Mouse (Mus musculus) forebrain, embryonic 13.5 days (tissue): ENCODE data around the gene C330021F23Rik. TPM values are rescaled to one million over a fixed set of nuclear protein-coding genes. Genes with fewer than 3 reads are reported as not detected.
A peak's percentile ranks its signal among the peaks of the same experiment; 100 is the strongest.
"Not testable (repeated sequence)": the region's sequence is repeated elsewhere in the genome, so short reads cannot be mapped to it uniquely, and the experiment has no call there.

Source experiments
- ATAC-seq: fragments of 200-750 bp; cut with Nextera tagmentation; 2 replicates; pipeline ENCODE4 v1.8.0; 2017
- H3K27ac ChIP-seq: fragments of 300-500 bp; sonication (generic); 2 replicates; pipeline ENCODE4 v1.5.1; 2015; ENCODE audit warnings: inconsistent platforms, mild to moderate bottlenecking, moderate library complexity
- H3K27me3 ChIP-seq: fragments of 300-500 bp; sonication (generic); 2 replicates; pipeline ENCODE4 v1.6.1; 2015; ENCODE audit warnings: mild to moderate bottlenecking, inconsistent platforms
- H3K36me3 ChIP-seq: fragments of 300-500 bp; sonication (generic); 2 replicates; pipeline ENCODE4 v1.6.1; 2015; ENCODE audit warnings: mild to moderate bottlenecking, inconsistent platforms; ENCODE audit not compliant: poor library complexity, severe bottlenecking
- H3K4me1 ChIP-seq: fragments of 300-500 bp; sonication (generic); 2 replicates; pipeline ENCODE4 v1.6.1; 2015; ENCODE audit warnings: inconsistent platforms
- H3K4me2 ChIP-seq: fragments of 300-500 bp; sonication (generic); 2 replicates; pipeline ENCODE4 v1.6.1; 2015; ENCODE audit warnings: inconsistent platforms, mild to moderate bottlenecking, moderate library complexity
- H3K4me3 ChIP-seq: fragments of 300-500 bp; sonication (generic); 2 replicates; pipeline ENCODE4 v1.5.1; 2015; ENCODE audit warnings: mild to moderate bottlenecking, inconsistent platforms
- H3K9ac ChIP-seq: fragments of 300-500 bp; sonication (generic); 2 replicates; pipeline ENCODE4 v1.6.1; 2015; ENCODE audit warnings: mild to moderate bottlenecking, inconsistent platforms
- H3K9me3 ChIP-seq: fragments of 300-500 bp; sonication (generic); replicated peaks from 2 replicates; pipeline ENCODE4 v1.6.1; 2016; ENCODE audit warnings: inconsistent platforms
- WGBS: fragments of 180-500 bp; shearing (Covaris S2); methylation state at CpG from one replicate; pipeline ENCODE4 v1.1.7; 2015; 5-methylcytosine and 5-hydroxymethylcytosine counted together
- polyA plus RNA-seq: library from polyadenylated mRNA; unstranded; fragments of >200 nt; fragmentation: Nextera tagmentation; extraction: Ambion mirVana; gene quantifications from 2 replicates; pipeline ENCODE4 v1.2.1, GENCODE M21; 2015

C330021F23Rik gene
- polyA plus RNA-seq, 1 experiment from 2014 or later, result 1.6 TPM

DNA sequence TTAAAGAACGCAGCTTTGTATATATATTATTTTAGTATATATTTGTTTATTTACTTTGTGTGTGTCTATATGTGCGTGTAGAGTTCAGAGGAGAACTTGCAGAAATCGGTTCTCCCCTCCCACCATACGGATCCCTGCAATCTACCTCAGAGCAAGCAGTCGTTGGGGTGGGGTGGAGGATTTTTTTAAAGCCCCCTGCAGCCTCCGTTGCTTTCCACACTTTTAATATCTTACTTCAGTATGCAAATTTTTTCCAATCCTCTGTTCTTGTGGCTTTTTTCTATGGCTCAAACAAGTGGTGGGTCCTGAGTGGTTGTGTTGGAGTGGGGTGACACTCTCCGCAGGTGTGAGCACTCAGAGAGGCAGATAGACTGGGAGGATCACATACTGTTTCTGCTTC lies 588 bp downstream of the C330021F23Rik start:
- no peak overlapping the region for H3K27ac ChIP-seq
- no peak for ATAC-seq
- peak overlapping the region; percentile 51 for H3K4me2 ChIP-seq
- no peaks in the 10 kb centered on the region for H3K9me3 ChIP-seq
- peak overlapping the region; percentile 31; the same call in 1 of the 2 replicates for H3K9ac ChIP-seq
- no peaks in the 10 kb centered on the region for H3K36me3 ChIP-seq
- H3K4me1 ChIP-seq, result peaks cover 15% of the 10 kb centered on the region
- no peaks in the 10 kb centered on the region for H3K27me3 ChIP-seq
- H3K4me3 ChIP-seq, result peak overlapping the region; percentile 14
- 6% methylated on average over 7 of the region's 7 CpGs for WGBS

DNA sequence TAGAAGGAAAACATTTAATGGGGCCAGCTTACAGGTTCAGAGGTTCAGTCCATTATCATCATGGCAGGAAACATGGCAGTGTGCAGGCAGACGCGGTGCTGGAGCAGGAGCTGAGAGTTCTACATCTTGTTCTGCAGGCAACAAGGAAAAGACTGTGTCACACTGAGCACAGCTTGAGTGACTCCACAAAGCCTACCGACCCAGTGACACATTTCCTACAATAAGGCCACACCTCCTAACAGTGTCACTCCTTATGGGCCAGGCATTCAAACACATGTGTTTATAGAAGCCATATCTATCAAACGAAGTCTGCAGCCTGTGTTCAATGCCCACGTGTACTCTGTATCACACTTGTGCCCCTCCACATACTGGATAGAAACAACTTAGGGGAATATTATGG lies 2.0 kb downstream of the C330021F23Rik start:
- no peaks in the 10 kb centered on the region for H3K9me3 ChIP-seq
- WGBS, result 95% methylated on average over 5 of the region's 5 CpGs
- peaks cover 15% of the 10 kb centered on the region for H3K4me1 ChIP-seq
- no peaks in the 10 kb centered on the region for H3K27me3 ChIP-seq
- H3K36me3 ChIP-seq, result no peaks in the 10 kb centered on the region
- H3K9ac ChIP-seq, result no peak overlapping the region
- no peak overlapping the region for H3K27ac ChIP-seq
- no peak overlapping the region for H3K4me3 ChIP-seq
- no peak overlapping the region for H3K4me2 ChIP-seq
- no peak for ATAC-seq

DNA sequence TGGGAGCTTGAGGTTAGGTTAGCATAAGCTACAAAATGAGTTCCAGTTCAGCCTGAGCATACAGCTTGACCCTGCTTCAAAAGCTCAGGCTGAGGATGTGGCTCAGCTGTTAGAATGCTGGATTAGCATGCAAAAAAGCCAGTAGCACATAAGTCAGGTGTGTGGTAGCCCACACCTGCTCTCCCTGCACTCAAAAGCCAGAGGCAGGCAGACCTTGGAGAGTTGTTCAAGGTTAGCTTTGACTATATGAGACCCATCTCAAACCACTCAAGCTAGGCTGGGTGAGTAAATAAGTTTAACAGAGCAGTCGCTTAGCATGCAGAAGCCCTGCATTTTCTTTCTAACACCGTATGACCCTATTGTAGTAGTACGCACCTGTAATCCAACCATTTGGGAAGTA lies 6.8 kb downstream of the C330021F23Rik start:
- Histone ChIP-seq H3K27ac (no peak overlapping the region), H3K4me2 (no peak overlapping the region), H3K9me3 (no peaks in the 10 kb centered on the region), H3K4me3 (no peak overlapping the region), H3K36me3 (no peaks in the 10 kb centered on the region), H3K4me1 (no peaks in the 10 kb centered on the region), H3K27me3 (no peaks in the 10 kb centered on the region), H3K9ac (no peak overlapping the region)
- 92% methylated on average over 3 of the region's 3 CpGs for WGBS
- ATAC-seq, result no peak

DNA sequence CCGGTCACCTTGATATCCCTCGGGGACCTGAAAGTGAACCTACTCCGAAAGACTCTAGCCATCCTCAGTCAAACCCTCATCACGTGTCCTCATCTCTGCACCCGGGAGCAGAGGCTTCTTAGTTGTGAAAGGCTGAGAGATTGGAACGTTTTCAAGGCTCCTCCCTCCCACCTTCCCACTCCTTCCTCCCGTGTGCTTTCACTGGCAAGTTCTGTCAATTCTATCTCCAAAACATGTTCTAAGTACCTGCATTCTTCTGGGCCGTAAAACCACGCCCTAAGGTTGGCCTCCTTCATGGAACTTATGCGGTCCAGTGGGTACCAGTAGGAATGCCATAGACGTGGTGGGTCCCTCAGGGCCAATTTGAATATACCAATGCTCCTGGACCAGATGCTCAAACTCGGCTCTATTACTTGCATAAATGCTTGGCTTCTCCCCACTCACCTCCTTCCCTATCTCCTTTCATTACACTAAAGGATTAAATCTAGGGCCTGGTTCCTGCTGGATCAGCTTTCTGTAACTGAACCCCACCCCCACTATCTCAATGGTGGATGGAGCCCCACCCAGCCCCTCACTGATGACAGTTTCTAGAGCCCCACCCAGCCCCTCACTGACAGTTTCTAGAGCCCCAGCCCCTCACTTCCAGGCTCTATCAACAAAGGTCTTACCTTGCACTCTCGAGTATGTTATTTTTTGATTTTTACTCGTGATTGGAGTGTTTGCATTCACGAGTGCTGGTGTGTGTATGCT lies 8.6 kb downstream of the C330021F23Rik start:
- 81% methylated on average over 15 of the region's 15 CpGs for WGBS
- no peak for ATAC-seq
- no peak overlapping the region for H3K9ac ChIP-seq

DNA sequence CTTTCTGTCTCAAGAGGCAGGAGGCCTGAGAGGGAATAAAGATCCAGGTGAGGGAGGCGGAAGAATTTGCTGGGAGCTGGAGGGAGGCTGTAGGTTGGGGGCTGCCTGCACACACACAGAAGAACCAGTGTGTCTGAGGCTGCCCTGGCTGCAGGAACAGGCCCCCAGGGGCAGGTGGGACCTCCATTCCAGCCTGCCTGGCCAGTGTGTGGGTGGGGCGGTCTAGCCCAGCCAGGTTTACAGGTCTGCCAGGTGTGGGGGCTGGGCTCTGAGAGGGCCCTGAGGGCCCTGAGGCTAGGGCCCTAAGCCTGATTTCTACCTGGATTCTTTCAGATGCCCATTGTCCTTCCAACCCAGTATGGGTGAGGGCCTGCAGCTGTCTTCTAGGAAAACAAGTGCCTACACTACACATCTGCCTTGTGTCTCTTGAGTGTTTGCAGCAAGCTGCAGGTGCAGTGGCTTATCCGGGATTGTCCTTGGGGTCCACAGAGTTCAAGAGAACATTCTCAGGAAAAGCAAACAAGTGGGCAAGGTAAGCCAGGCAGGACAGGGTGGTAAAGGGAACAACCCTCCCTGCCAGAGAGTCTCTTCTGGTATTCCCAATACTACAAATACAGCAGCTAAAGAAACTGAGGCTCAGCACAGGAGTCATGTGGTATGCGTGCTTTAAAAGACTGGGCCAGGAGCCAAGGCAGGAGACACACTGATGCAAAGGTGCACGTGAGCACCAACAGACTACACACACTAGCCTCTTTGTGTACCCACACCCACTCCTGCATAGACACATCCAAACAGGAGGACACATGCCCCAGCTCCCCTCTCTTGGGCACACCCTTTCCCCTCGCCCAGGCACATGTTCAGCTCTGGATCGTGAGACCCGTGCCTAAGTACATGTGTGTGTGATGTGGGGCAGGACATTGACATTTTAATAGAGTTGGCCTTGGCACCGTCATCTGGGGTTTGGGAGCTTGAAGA lies 11.9 kb downstream of the C330021F23Rik start:
- no peaks in the 10 kb centered on the region for H3K36me3 ChIP-seq
- ATAC-seq, result no peak
- no peak overlapping the region for H3K4me3 ChIP-seq
- no peak overlapping the region for H3K4me2 ChIP-seq
- H3K27ac ChIP-seq, result no peak overlapping the region
- no peak overlapping the region for H3K9ac ChIP-seq
- H3K9me3 ChIP-seq, result no peaks in the 10 kb centered on the region
- H3K4me1 ChIP-seq, result no peaks in the 10 kb centered on the region
- WGBS, result 80% methylated on average over 9 of the region's 9 CpGs
- no peaks in the 10 kb centered on the region for H3K27me3 ChIP-seq

More for the DNA sequence above, 8.6 kb downstream of the C330021F23Rik start:
- H3K4me1 ChIP-seq, result no peaks in the 10 kb centered on the region
- H3K36me3 ChIP-seq, result no peaks in the 10 kb centered on the region
- H3K27ac ChIP-seq, result no peak overlapping the region
- H3K4me3 ChIP-seq, result no peak overlapping the region
- H3K9me3 ChIP-seq, result no peaks in the 10 kb centered on the region
- H3K4me2 ChIP-seq, result no peak overlapping the region
- no peaks in the 10 kb centered on the region for H3K27me3 ChIP-seq

DNA sequence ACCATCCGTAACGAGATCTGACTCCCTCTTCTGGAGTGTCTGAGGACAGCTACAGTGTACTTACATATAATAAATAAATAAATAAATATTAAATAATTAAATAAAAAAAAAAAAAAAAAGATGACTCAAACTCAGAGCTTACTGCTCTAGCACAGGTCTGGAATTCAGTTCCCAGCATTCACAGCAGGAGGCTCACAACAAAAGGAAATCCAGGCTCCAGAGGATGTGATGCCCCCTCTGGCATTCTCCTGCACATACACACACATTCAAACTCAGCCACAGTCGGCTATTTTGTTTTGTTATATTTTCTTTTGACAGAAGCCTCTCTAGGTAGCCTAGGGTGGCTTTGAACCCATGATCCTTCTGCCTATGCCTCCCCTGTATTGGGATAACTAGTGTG lies 14.2 kb downstream of the C330021F23Rik start:
- H3K27ac ChIP-seq, H3K4me1 ChIP-seq, H3K4me3 ChIP-seq, H3K27me3 ChIP-seq, H3K9me3 ChIP-seq, H3K4me2 ChIP-seq, ATAC-seq, H3K36me3 ChIP-seq, H3K9ac ChIP-seq: not testable (repeated sequence)
- WGBS, result 91% methylated on average over 3 of the region's 3 CpGs

DNA sequence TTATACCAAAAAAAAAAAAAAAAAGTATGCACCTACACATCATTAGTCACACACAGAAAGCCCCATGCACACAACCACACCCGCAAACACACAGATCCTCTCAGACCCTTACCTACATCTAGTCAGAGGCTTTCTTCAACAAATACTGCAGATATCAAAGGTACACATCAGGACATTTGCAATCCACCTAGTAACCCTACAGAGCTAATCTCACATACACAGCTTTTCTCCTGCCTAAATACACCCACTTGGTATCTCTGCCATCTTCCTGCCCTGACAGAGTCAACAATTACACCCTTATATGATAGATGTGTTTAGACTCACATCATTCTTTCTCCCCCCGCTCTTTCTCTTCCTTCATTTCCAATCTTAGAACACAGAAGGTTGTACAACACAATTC lies 18.7 kb downstream of the C330021F23Rik start:
- Histone ChIP-seq H3K4me1 (no peaks in the 10 kb centered on the region; the same call in 1 of the 2 replicates), H3K27me3 (peaks cover 3% of the 10 kb centered on the region; the same call in 1 of the 2 replicates), H3K27ac (no peak overlapping the region), H3K4me2 (no peak overlapping the region), H3K9me3 (no peaks in the 10 kb centered on the region), H3K4me3 (no peak overlapping the region), H3K9ac (no peak overlapping the region), H3K36me3 (no peaks in the 10 kb centered on the region)
- ATAC-seq, result no peak
- 93% methylated on average over 2 of the region's 2 CpGs for WGBS

DNA sequence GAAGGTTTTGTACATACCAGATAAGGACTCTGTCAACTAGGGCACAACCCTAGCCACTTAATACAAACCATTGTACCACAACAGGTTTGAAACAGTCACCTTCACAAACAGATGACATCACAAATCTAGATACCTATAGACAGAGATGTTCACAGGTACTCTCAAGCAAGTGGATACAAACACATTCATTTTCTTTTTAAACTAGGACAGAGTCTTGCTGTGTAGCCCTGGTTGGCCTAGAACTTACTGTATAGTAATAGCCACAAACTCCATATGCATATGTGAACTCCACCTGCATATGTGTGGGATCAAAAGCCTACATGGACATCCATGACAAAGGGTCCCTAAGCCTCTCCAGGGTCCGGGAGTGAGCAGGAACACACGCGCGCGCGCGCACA lies 19.2 kb downstream of the C330021F23Rik start, which contains the start of gene Camsap3:
Gene Camsap3 (plus strand): TSS at position 301 of the 398 bp plus-strand sequence.
- Histone ChIP-seq H3K4me2 (peak within 1 kb of the TSS; percentile 87), H3K4me1 (no peaks in the 10 kb centered on the region; the same call in 1 of the 2 replicates), H3K36me3 (no peaks in the 10 kb centered on the region), H3K27ac (peak within 1 kb of the TSS; percentile 81), H3K4me3 (peak within 1 kb of the TSS; percentile 83), H3K9ac (peak within 1 kb of the TSS; percentile 88), H3K27me3 (peaks cover 3% of the 10 kb centered on the region; the same call in 1 of the 2 replicates), H3K9me3 (no peaks in the 10 kb centered on the region)
- no peak for ATAC-seq
- 4% methylated on average over 7 of the region's 7 CpGs for WGBS

DNA sequence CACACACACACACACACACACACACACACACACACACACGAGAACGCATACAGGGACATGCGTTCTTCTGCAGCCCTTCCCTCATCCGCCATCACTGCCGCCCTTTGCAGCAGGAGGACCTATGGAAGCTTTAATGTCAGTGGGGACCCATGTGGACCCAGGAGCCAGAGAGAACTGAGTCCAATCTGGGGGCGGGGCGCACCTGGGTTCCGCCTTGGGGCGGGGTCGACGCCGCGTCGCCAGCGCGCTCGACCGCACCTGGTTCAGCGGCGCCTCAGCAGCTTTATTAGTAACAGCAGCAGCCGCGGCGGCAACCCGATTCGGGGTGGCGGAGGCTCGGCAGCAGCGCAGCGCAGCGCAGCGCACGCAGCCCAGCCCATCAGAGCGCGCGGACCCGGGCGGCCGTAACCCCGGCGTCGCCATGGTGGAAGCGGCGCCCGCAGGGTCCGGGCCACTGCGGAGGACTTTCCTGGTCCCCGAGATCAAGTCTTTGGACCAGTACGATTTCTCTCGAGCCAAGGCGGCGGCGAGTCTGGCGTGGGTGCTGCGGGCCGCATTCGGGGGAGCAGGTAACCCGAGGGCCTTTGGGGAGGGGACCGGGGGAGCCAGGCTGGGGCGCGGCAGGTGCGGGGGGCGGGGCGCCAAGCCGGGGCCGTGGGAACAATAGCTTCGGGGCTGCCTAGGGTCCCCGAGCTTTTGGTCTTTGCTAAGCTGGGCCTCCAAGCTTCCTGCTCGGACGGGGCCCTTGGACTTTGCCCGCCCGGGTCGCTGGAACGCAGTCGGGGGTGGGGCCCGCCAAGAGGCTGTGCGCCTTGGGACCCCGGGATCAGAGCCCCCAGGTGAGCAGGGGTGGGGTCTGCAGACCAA lies 19.8 kb downstream of the C330021F23Rik start:
- Histone ChIP-seq H3K4me2 (peak overlapping the region; percentile 87), H3K9ac (peak overlapping the region; percentile 88)

GRCm38 (mm10) chr8:3588258-3588633 lies 20.5 kb downstream of the C330021F23Rik start:
- Histone ChIP-seq H3K27me3 (peaks cover 3% of the 10 kb centered on the region; the same call in 1 of the 2 replicates), H3K9ac (peak overlapping the region; percentile 88), H3K4me3 (peak overlapping the region; percentile 83), H3K36me3 (no peaks in the 10 kb centered on the region), H3K27ac (peak overlapping the region; percentile 81), H3K4me2 (peak overlapping the region; percentile 87), H3K9me3 (no peaks in the 10 kb centered on the region), H3K4me1 (peaks cover 3% of the 10 kb centered on the region; the same call in 1 of the 2 replicates)
- ATAC-seq, result peak; percentile 74
- WGBS, result 2% methylated on average over 11 of the region's 11 CpGs

More for the DNA sequence above, 19.8 kb downstream of the C330021F23Rik start:
- peak; percentile 81 for ATAC-seq
- Histone ChIP-seq H3K36me3 (no peaks in the 10 kb centered on the region), H3K9me3 (no peaks in the 10 kb centered on the region), H3K4me1 (no peaks in the 10 kb centered on the region; the same call in 1 of the 2 replicates), H3K4me3 (peak overlapping the region; percentile 83), H3K27me3 (peaks cover 3% of the 10 kb centered on the region; the same call in 1 of the 2 replicates), H3K27ac (peak overlapping the region; percentile 81)
- WGBS, result under 1% methylated on average over 76 of the region's 77 CpGs

- Histone ChIP-seq H3K4me2 (no peak overlapping the region), H3K36me3 (peaks cover 11% of the 10 kb centered on the region), H3K9ac (no peak overlapping the region), H3K27ac (no peak overlapping the region), H3K27me3 (no peaks in the 10 kb centered on the region), H3K4me1 (peaks cover 7% of the 10 kb centered on the region), H3K9me3 (no peaks in the 10 kb centered on the region), H3K4me3 (no peak overlapping the region)
- no peak for ATAC-seq
- WGBS, result 73% methylated on average over 3 of the region's 3 CpGs
Measured at GRCm38 (mm10) chr8:3593470-3593869, 25.7 kb downstream of the C330021F23Rik start.
